Comparison of ENCODE assay signal across 25 mouse cellular contexts in the genomic region with DNA sequence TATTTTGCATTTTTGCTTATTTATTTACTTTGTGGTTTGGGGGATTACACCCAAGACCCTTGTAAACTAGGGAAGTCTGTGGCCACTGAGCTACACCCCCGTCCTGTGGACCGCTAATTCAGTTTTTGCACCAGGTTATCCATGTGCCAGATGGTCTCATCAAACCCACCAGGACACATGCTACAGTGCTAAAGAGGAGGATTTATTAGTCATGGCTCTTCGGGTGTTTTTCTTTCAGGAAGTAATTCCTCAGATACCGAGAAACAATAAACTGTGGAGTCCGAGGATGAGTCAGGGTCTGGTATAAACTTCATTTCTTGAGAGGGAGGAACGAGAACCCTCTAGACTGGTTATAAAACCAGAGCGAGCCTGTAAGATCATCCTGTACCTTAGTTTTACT. TPM values are rescaled to one million over a fixed set of nuclear protein-coding genes. Genes with fewer than 3 reads are reported as not detected.
DNase-seq lines count a peak whose midpoint lies in the region; ATAC-seq and TF ChIP-seq lines count a peak whose summit lies in the region.
"Had no signal": no experiment of that assay in that cellular context is flagged by ENCODE, and none has a peak within 500 bp of the region (broad histone marks: within the 10 kb centered on the region; RNA-seq: fewer than 3 reads in every experiment).

No protein-coding gene starts in this region.

- no peaks in the 10 kb centered on the region for H3K36me3 ChIP-seq in midbrain, embryonic 11.5 days (ENCODE audit: control insufficient read depth, insufficient read depth, low read length)
- no peaks in the 10 kb centered on the region for H3K36me3 ChIP-seq in midbrain, embryonic 10.5 days
- H3K36me3 ChIP-seq in intestine, embryonic 16.5 days (ENCODE audit: control insufficient read depth, insufficient read depth, low read length): no peaks in the 10 kb centered on the region
- no peaks in the 10 kb centered on the region for H3K36me3 ChIP-seq in forebrain, embryonic 14.5 days (ENCODE audit: control insufficient read depth, insufficient read depth, low read length)
- H3K36me3 ChIP-seq: embryonic facial prominence, embryonic 12.5 days; kidney, embryonic 15.5 days; limb, embryonic 13.5 days; lung, embryonic 15.5 days; stomach, embryonic 15.5 days had no signal

- 30% methylated on average over 7 of the region's 7 CpGs for WGBS in cerebellum, adult 2 months
- 90% methylated on average over 7 of the region's 7 CpGs for WGBS in midbrain, embryonic 11.5 days
- WGBS in midbrain, embryonic 10.5 days: 85% methylated on average over 7 of the region's 7 CpGs
- WGBS in intestine, embryonic 16.5 days: 39% methylated on average over 7 of the region's 7 CpGs
- WGBS in forebrain, embryonic 14.5 days: 91% methylated on average over 7 of the region's 7 CpGs

- H3K27me3 ChIP-seq in cerebellum, adult 2 months (ENCODE audit: control insufficient read depth, insufficient read depth, low read length): no peaks in the 10 kb centered on the region
- H3K27me3 ChIP-seq in midbrain, embryonic 11.5 days (ENCODE audit: control insufficient read depth, insufficient read depth, low read length): no peaks in the 10 kb centered on the region
- H3K27me3 ChIP-seq in midbrain, embryonic 10.5 days (ENCODE audit: low read depth, poor library complexity, severe bottlenecking): no peaks in the 10 kb centered on the region
- no peaks in the 10 kb centered on the region for H3K27me3 ChIP-seq in intestine, embryonic 16.5 days (replicated peaks; ENCODE audit: control insufficient read depth, insufficient read depth, low read length)
- H3K27me3 ChIP-seq in forebrain, embryonic 14.5 days (replicated peaks; ENCODE audit: control insufficient read depth, insufficient read depth, low read length): no peaks in the 10 kb centered on the region
- H3K27me3 ChIP-seq: embryonic facial prominence, embryonic 12.5 days; kidney, embryonic 15.5 days; limb, embryonic 13.5 days; lung, embryonic 15.5 days; stomach, embryonic 15.5 days had no signal

- no peak for TF ChIP-seq CTCF in cerebellum, adult 2 months (IDR thresholded peaks at IDR 0.05; ENCODE audit: borderline replicate concordance, insufficient read depth, low read depth, low read length)

- H3K9ac ChIP-seq in midbrain, embryonic 11.5 days (ENCODE audit: low read length): no peak overlapping the region
- H3K9ac ChIP-seq in intestine, embryonic 16.5 days (ENCODE audit: low read depth, low read length): no peak overlapping the region
- no peak overlapping the region for H3K9ac ChIP-seq in forebrain, embryonic 14.5 days (ENCODE audit: low read length)
- H3K9ac ChIP-seq: embryonic facial prominence, embryonic 12.5 days; kidney, embryonic 15.5 days; limb, embryonic 13.5 days; lung, embryonic 15.5 days; stomach, embryonic 15.5 days had no signal

- H3K27ac ChIP-seq in cerebellum, adult 2 months (ENCODE audit: insufficient read depth, low read length): no peak overlapping the region
- H3K27ac ChIP-seq in midbrain, embryonic 11.5 days (ENCODE audit: low read depth, low read length): no peak overlapping the region
- no peak overlapping the region for H3K27ac ChIP-seq in midbrain, embryonic 10.5 days (replicated peaks)
- no peak overlapping the region for H3K27ac ChIP-seq in intestine, embryonic 16.5 days (ENCODE audit: low read length)
- no peak overlapping the region for H3K27ac ChIP-seq in forebrain, embryonic 14.5 days (ENCODE audit: low read depth, low read length)
- H3K27ac ChIP-seq: embryonic facial prominence, embryonic 12.5 days; hindbrain, embryonic 10.5 days; kidney, embryonic 15.5 days; limb, embryonic 13.5 days; lung, embryonic 15.5 days; stomach, embryonic 15.5 days had no signal

- peak; percentile 16 to 54 for DNase-seq in cerebellum, adult 2 months
- no peak for DNase-seq in cerebellum, adult 11-12 months
- peak; percentile 53 for DNase-seq in midbrain, embryonic 11.5 days (ENCODE audit: low spot score, missing footprints)
- DNase-seq in midbrain, embryonic 10.5 days (ENCODE audit: low spot score): no peak
- DNase-seq in natural killer cell, adult 2 months (ENCODE audit: low spot score in 2 of 2): no peak
- DNase-seq in forebrain, embryonic 14.5 days (ENCODE audit: low spot score): no peak
- DNase-seq: adrenal gland, adult 8-10 months; cerebellum, adult 9-11 months; embryo, embryonic 11 days; gastrocnemius, postnatal 14 days; heart, postnatal 14 days; kidney, adult 18-20 months; layer of hippocampus, adult 9-11 months; midbrain, embryonic 14.5 days; right cerebral cortex, postnatal 25 days had no signal

- H3K4me3 ChIP-seq in cerebellum, adult 2 months (replicated peaks; ENCODE audit: insufficient read depth, low read depth, low read length): no peak overlapping the region
- no peak overlapping the region for H3K4me3 ChIP-seq in midbrain, embryonic 11.5 days (ENCODE audit: low read depth, low read length)
- H3K4me3 ChIP-seq in midbrain, embryonic 10.5 days: no peak overlapping the region
- no peak overlapping the region for H3K4me3 ChIP-seq in intestine, embryonic 16.5 days (ENCODE audit: low read length)
- no peak overlapping the region for H3K4me3 ChIP-seq in forebrain, embryonic 14.5 days (ENCODE audit: low read depth, low read length)
- H3K4me3 ChIP-seq: embryonic facial prominence, embryonic 12.5 days; hindbrain, embryonic 10.5 days; kidney, embryonic 15.5 days; limb, embryonic 13.5 days; lung, embryonic 15.5 days; stomach, embryonic 15.5 days had no signal

- peaks cover 22% of the 10 kb centered on the region for H3K4me1 ChIP-seq in cerebellum, adult 2 months (ENCODE audit: control insufficient read depth, insufficient read depth, low read length)
- no peaks in the 10 kb centered on the region for H3K4me1 ChIP-seq in midbrain, embryonic 11.5 days (ENCODE audit: control insufficient read depth, insufficient read depth, low read length)
- H3K4me1 ChIP-seq in midbrain, embryonic 10.5 days: no peaks in the 10 kb centered on the region
- peaks cover 18% of the 10 kb centered on the region for H3K4me1 ChIP-seq in intestine, embryonic 16.5 days (ENCODE audit: control insufficient read depth, insufficient read depth, low read length)
- H3K4me1 ChIP-seq in forebrain, embryonic 14.5 days (ENCODE audit: control insufficient read depth, insufficient read depth, low read length): no peaks in the 10 kb centered on the region
- H3K4me1 ChIP-seq: embryonic facial prominence, embryonic 12.5 days; hindbrain, embryonic 10.5 days; kidney, embryonic 15.5 days; limb, embryonic 13.5 days; lung, embryonic 15.5 days; stomach, embryonic 15.5 days had no signal

- no peak overlapping the region for H3K4me2 ChIP-seq in midbrain, embryonic 11.5 days
- H3K4me2 ChIP-seq in intestine, embryonic 16.5 days (ENCODE audit: low read depth, low read length): no peak overlapping the region
- H3K4me2 ChIP-seq in forebrain, embryonic 14.5 days (ENCODE audit: low read length): no peak overlapping the region
- H3K4me2 ChIP-seq: embryonic facial prominence, embryonic 12.5 days; kidney, embryonic 15.5 days; limb, embryonic 13.5 days; liver, embryonic 11.5 days; lung, embryonic 15.5 days; stomach, embryonic 15.5 days had no signal

- no peak for TF ChIP-seq POLR2A in cerebellum, adult 2 months (IDR thresholded peaks at IDR 0.05; ENCODE audit: borderline replicate concordance, insufficient read depth, low read length)

- no peaks in the 10 kb centered on the region for H3K9me3 ChIP-seq in midbrain, embryonic 11.5 days (ENCODE audit: control insufficient read depth, low read length)
- H3K9me3 ChIP-seq in midbrain, embryonic 10.5 days (replicated peaks): no peaks in the 10 kb centered on the region; the same call in 1 of the 2 replicates
- H3K9me3 ChIP-seq in intestine, embryonic 16.5 days (ENCODE audit: control insufficient read depth, low read length): no peaks in the 10 kb centered on the region
- H3K9me3 ChIP-seq in forebrain, embryonic 14.5 days (replicated peaks; ENCODE audit: control insufficient read depth, low read length): no peaks in the 10 kb centered on the region
- H3K9me3 ChIP-seq: embryonic facial prominence, embryonic 12.5 days; kidney, embryonic 15.5 days; lung, embryonic 15.5 days; stomach, embryonic 15.5 days had no signal

- ATAC-seq in midbrain, embryonic 11.5 days (ENCODE audit: low FRiP score): no peak
- ATAC-seq in intestine, embryonic 16.5 days: 0 out of 2 replicates have a peak, but pooled peaks have one; percentile 17
- no peak for ATAC-seq in forebrain, embryonic 14.5 days
- ATAC-seq: CD4-positive, CD25-positive, alpha-beta regulatory T cell, adult 4 months; hindbrain, embryonic 16.5 days had no signal

RNA-seq across cellular contexts. Expression of a gene that starts 49.5 kb away (rescaled TPM):
- 29.8 and 31.8 TPM in 2 replicates for polyA plus RNA-seq in cerebellum, adult 2 months (2012; rRNA removed)
- 32.1 and 34.0 TPM in 2 replicates for polyA plus RNA-seq in midbrain, embryonic 11.5 days (2014; fragmentation: Nextera tagmentation; extraction: Ambion mirVana)
- polyA plus RNA-seq in midbrain, embryonic 10.5 days (2016; fragmentation: Nextera tagmentation; extraction: Ambion mirVana): 18.7 and 21.5 TPM in 2 replicates
- 39.6 and 47.9 TPM in 2 replicates for polyA plus RNA-seq in intestine, embryonic 16.5 days (2015; fragmentation: Nextera tagmentation; extraction: Ambion mirVana)
- polyA plus RNA-seq in forebrain, embryonic 14.5 days (2014; fragmentation: Nextera tagmentation; extraction: Ambion mirVana): 57.3 and 76.2 TPM in 2 replicates

Comparison
In these comparisons a context has a peak if more than half of its experiments do, and no peak if none do; other contexts are left out.
1. DNase-seq: peak in cerebellum, adult 2 months (2 of 2) and midbrain, embryonic 11.5 days (single experiment); none in cerebellum, adult 11-12 months (single experiment), midbrain, embryonic 10.5 days (single experiment), natural killer cell, adult 2 months (0 of 2) and forebrain, embryonic 14.5 days (single experiment).